Comparison of ENCODE assay signal across 12 mouse cellular contexts in the genomic region with DNA sequence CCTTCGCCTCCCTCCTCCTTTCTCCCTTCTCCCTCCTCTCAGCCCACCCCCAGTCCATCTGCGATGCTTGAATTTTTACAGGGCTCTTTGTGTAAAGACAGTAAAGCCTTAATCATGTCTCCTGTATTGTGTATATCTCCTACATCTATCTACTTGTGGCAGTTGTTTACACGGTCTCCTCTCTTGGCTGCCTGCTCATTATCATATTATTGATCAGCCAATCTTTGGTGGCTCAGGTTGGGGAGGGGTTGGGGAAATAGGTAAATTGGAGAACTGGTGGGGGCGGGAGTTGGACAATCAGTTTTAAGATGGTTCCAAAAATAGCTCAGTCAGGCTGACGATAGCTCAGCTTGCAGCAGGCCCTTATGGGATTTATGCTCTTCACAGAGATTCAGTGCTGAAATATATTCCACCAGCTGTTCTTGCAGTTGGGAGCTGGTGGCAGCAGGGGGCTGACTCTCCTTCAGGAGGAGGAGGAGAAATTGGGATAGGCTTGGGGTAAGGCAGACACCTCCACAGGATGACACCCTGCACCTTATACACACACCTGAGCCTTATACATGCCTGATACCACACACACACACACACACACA.
DNase-seq lines count a peak whose midpoint lies in the region; ATAC-seq lines count a peak whose summit lies in the region.
"Had no signal": no experiment of that assay in that cellular context is flagged by ENCODE, and none has a peak within 500 bp of the region (broad histone marks: within the 10 kb centered on the region; RNA-seq: fewer than 3 reads in every experiment).

No protein-coding gene starts in this region.

- intact Hi-C loops in left cerebral cortex, postnatal 10 days (cut with DNase I), result loop anchor here (5.0 kb wide), 1 partner anchor 45 kb away; no protein-coding TSS in a partner anchor

- ATAC-seq in hindbrain, embryonic 13.5 days (ENCODE audit: low FRiP score), result peak; percentile 78
- no peak; the same call in 1 of the 2 replicates for ATAC-seq in hindbrain, embryonic 12.5 days (ENCODE audit: low FRiP score)

- no peak overlapping the region for H3K9ac ChIP-seq in hindbrain, embryonic 13.5 days
- H3K9ac ChIP-seq in hindbrain, embryonic 12.5 days, result no peak overlapping the region
- H3K9ac ChIP-seq: embryonic facial prominence, embryonic 13.5 days had no signal

- no peaks in the 10 kb centered on the region for H3K27me3 ChIP-seq in hindbrain, embryonic 13.5 days
- H3K27me3 ChIP-seq in hindbrain, embryonic 12.5 days, result no peaks in the 10 kb centered on the region
- H3K27me3 ChIP-seq: embryonic facial prominence, embryonic 13.5 days had no signal

- H3K36me3 ChIP-seq in hindbrain, embryonic 13.5 days, result no peaks in the 10 kb centered on the region
- no peaks in the 10 kb centered on the region for H3K36me3 ChIP-seq in hindbrain, embryonic 12.5 days
- H3K36me3 ChIP-seq: embryonic facial prominence, embryonic 13.5 days had no signal

- H3K4me1 ChIP-seq in hindbrain, embryonic 13.5 days (replicated peaks), result peaks cover 14% of the 10 kb centered on the region
- no peaks in the 10 kb centered on the region for H3K4me1 ChIP-seq in hindbrain, embryonic 12.5 days
- H3K4me1 ChIP-seq: embryonic facial prominence, embryonic 13.5 days had no signal

- peak overlapping the region; percentile 67; the same call in 1 of the 2 replicates for H3K27ac ChIP-seq in hindbrain, embryonic 13.5 days
- no peak overlapping the region for H3K27ac ChIP-seq in hindbrain, embryonic 12.5 days
- H3K27ac ChIP-seq: embryonic facial prominence, embryonic 13.5 days had no signal

- no peak overlapping the region for H3K4me3 ChIP-seq in hindbrain, embryonic 13.5 days
- H3K4me3 ChIP-seq in hindbrain, embryonic 12.5 days, result no peak overlapping the region
- H3K4me3 ChIP-seq: embryonic facial prominence, embryonic 13.5 days had no signal

- WGBS in hindbrain, embryonic 13.5 days, result 50% methylated on average over 5 of the region's 5 CpGs
- WGBS in hindbrain, embryonic 12.5 days, result 65% methylated on average over 5 of the region's 5 CpGs

- H3K4me2 ChIP-seq in hindbrain, embryonic 13.5 days, result no peak overlapping the region
- no peak overlapping the region for H3K4me2 ChIP-seq in hindbrain, embryonic 12.5 days (replicated peaks)
- H3K4me2 ChIP-seq: embryonic facial prominence, embryonic 13.5 days; heart, embryonic 11.5 days had no signal

- DNase-seq in frontal cortex, postnatal 25 days (ENCODE audit: low spot score in 2 of 2), result peak; percentile 27 to 44
- peak; percentile 50 to 66 for DNase-seq in left cerebral cortex, postnatal 10 days (ENCODE audit: extremely low spot score in 1 of 2, low spot score in 2 of 2)
- DNase-seq in right cerebral cortex, postnatal 14 days, result peak; percentile 56
- DNase-seq in thymus, postnatal 0 days (ENCODE audit: low spot score), result no peak
- no peak for DNase-seq in adrenal gland, postnatal 25 days
- DNase-seq in thymus, postnatal 25 days, result no peak
- DNase-seq: kidney, adult 9 months; spleen, adult 18-20 months had no signal

- no peaks in the 10 kb centered on the region for H3K9me3 ChIP-seq in hindbrain, embryonic 13.5 days
- no peaks in the 10 kb centered on the region for H3K9me3 ChIP-seq in hindbrain, embryonic 12.5 days (replicated peaks)
- H3K9me3 ChIP-seq: embryonic facial prominence, embryonic 13.5 days had no signal

Comparison
In these comparisons a context has a peak if more than half of its experiments do, and no peak if none do; other contexts are left out.
1. DNase-seq: peak in frontal cortex, postnatal 25 days (2 of 2), left cerebral cortex, postnatal 10 days (2 of 2) and right cerebral cortex, postnatal 14 days (single experiment); none in thymus, postnatal 0 days (single experiment), adrenal gland, postnatal 25 days (single experiment) and thymus, postnatal 25 days (single experiment).